Mouse (Mus musculus): ENCODE results near the gene Hist1h2ak. TPM values are rescaled to one million over a fixed set of nuclear protein-coding genes. Genes with fewer than 3 reads are reported as not detected.
A peak's percentile ranks its signal among the peaks of the same experiment; 100 is the strongest.
"Not testable (repeated sequence)": the region's sequence is repeated elsewhere in the genome, so short reads cannot be mapped to it uniquely, and the experiment has no call there.

The Hist1h2ak gene
- polyA plus RNA-seq, 1 experiment from 2014 or later, result 18.1 TPM

GRCm38 (mm10) chr13:21749387-21750158 lies 4.1 kb downstream of the Hist1h2ak start:
- ATAC-seq (ENCODE audit: insufficient read depth, low FRiP score), result no peak
- peak overlapping the region; percentile 73 for H3K9ac ChIP-seq (ENCODE audit: low read length)
- H3K4me3 ChIP-seq (replicated peaks; ENCODE audit: low read length), result peak overlapping the region; percentile 59
- no peaks in the 10 kb centered on the region for H3K27me3 ChIP-seq (ENCODE audit: control insufficient read depth, insufficient read depth, low read length)
- WGBS, result 2% methylated on average over 5 of the region's 5 CpGs
- no peaks in the 10 kb centered on the region for H3K9me3 ChIP-seq (replicated peaks; ENCODE audit: control insufficient read depth, low read length)
- H3K27ac ChIP-seq (ENCODE audit: low read length), result peak overlapping the region; percentile 95
- H3K4me1 ChIP-seq (ENCODE audit: control insufficient read depth, insufficient read depth, low read length), result peaks cover 20% of the 10 kb centered on the region
- no peaks in the 10 kb centered on the region for H3K36me3 ChIP-seq (ENCODE audit: control insufficient read depth, insufficient read depth, low read length)
- H3K4me2 ChIP-seq (ENCODE audit: low read depth, low read length), result peak overlapping the region; percentile 74

DNA sequence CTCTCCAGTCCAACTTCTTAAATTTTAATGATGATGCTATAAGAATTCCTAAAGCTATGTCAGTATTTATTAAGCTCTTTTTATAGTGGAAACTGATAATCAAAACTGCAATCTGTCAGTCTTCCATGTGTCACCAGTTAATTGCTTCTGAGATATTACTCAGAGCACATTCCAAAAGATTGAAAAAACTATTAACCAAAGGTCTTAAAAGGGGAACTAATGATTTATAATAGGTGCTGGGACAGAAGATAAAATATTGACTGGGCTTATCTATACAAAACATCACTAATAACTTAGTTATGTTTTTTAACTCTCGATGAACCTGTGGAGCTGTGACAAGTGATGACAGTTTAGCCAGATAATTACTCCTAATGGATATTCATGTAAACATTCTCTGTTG lies 8.6 kb downstream of the Hist1h2ak start:
- no peak overlapping the region for H3K4me2 ChIP-seq (ENCODE audit: low read depth, low read length)
- no peak overlapping the region for H3K27ac ChIP-seq (ENCODE audit: low read length)
- no peak overlapping the region for H3K9ac ChIP-seq (ENCODE audit: low read length)
- H3K4me1 ChIP-seq (ENCODE audit: control insufficient read depth, insufficient read depth, low read length), result peaks cover 7% of the 10 kb centered on the region
- no peaks in the 10 kb centered on the region for H3K27me3 ChIP-seq (ENCODE audit: control insufficient read depth, insufficient read depth, low read length)
- no peaks in the 10 kb centered on the region; the same call in 1 of the 2 replicates for H3K36me3 ChIP-seq (ENCODE audit: control insufficient read depth, insufficient read depth, low read length)
- no peak for ATAC-seq (ENCODE audit: insufficient read depth, low FRiP score)
- 34% methylated on average over 1 of the region's 1 CpGs for WGBS
- no peak overlapping the region for H3K4me3 ChIP-seq (replicated peaks; ENCODE audit: low read length)
- no peaks in the 10 kb centered on the region for H3K9me3 ChIP-seq (replicated peaks; ENCODE audit: control insufficient read depth, low read length)

GRCm38 (mm10) chr13:21734906-21735767 lies 18.5 kb downstream of the Hist1h2ak start, which contains the start of gene Hist1h4j:
TSS of gene Hist1h4j (plus strand) at chr13:21735064.
- peak within 1 kb of the TSS; percentile 75 for H3K4me2 ChIP-seq (ENCODE audit: low read depth, low read length)
- not testable (repeated sequence) for H3K9me3 ChIP-seq (replicated peaks; ENCODE audit: control insufficient read depth, low read length); H3K4me1 ChIP-seq (ENCODE audit: control insufficient read depth, insufficient read depth, low read length); H3K36me3 ChIP-seq (ENCODE audit: control insufficient read depth, insufficient read depth, low read length); H3K27me3 ChIP-seq (ENCODE audit: control insufficient read depth, insufficient read depth, low read length)
- peak; percentile 93 for ATAC-seq (ENCODE audit: insufficient read depth, low FRiP score)
- peak within 1 kb of the TSS; percentile 72 for H3K9ac ChIP-seq (ENCODE audit: low read length)
- H3K4me3 ChIP-seq (replicated peaks; ENCODE audit: low read length), result peak within 1 kb of the TSS; percentile 51
- peak within 1 kb of the TSS; percentile 93 for H3K27ac ChIP-seq (ENCODE audit: low read length)
- WGBS, result under 1% methylated on average over 47 of the region's 56 CpGs

DNA sequence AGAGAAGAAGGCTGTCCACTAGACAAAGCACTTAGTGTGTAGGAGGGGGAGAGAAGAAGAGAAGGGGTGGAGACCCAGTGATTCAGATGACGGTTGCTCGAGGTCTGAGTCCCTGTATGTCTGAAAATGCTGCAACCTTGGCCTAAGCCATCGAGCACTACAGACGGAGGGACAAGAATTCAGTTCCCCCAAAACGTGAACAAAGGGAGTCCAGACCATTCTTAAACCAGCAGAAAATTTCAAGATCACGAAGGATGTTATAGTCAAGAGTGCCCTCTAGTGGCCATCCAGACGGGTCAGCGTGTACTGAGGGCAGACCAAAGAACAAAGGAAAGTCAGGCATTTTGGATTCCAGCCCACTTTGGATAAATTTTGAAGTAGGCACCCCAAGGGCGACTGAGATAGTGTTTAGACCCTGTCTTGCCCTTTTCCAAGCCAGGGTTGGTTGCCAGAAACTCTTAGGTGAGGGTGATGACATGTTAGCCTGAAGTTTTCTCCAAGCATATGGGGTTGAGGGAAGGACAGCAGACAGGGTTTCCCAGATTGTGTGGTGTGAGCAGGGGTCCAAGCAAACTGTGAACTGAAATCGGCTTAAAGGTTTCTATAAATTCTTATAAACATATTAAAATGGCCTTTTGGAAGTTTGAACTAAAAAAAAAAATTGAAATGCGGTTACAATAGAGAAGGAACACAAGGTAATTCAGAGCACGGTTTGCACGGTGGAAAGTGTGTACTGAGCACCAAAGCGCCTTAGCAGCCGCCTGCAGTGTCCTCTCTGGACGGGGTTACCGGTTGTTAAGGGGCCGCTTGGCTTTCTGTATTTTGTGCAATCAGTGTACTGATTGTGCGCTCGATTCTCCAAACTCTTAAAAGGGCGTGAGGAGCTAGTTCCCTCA lies 19.4 kb downstream of the Hist1h2ak start:
- Histone ChIP-seq H3K9ac (ENCODE audit: low read length) (peak overlapping the region; percentile 72), H3K36me3 (ENCODE audit: control insufficient read depth, insufficient read depth, low read length) (no peaks in the 10 kb centered on the region), H3K9me3 (replicated peaks; ENCODE audit: control insufficient read depth, low read length) (no peaks in the 10 kb centered on the region), H3K4me1 (ENCODE audit: control insufficient read depth, insufficient read depth, low read length) (0 out of 2 replicates have a peak, but pooled peaks cover 2% of the 10 kb centered on the region), H3K4me3 (replicated peaks; ENCODE audit: low read length) (peak overlapping the region; percentile 51), H3K27me3 (ENCODE audit: control insufficient read depth, insufficient read depth, low read length) (no peaks in the 10 kb centered on the region), H3K27ac (ENCODE audit: low read length) (peak overlapping the region; percentile 93), H3K4me2 (ENCODE audit: low read depth, low read length) (peak overlapping the region; percentile 75)
- WGBS, result under 1% methylated on average over 21 of the region's 21 CpGs
- peak; percentile 75 for ATAC-seq (ENCODE audit: insufficient read depth, low FRiP score)

DNA sequence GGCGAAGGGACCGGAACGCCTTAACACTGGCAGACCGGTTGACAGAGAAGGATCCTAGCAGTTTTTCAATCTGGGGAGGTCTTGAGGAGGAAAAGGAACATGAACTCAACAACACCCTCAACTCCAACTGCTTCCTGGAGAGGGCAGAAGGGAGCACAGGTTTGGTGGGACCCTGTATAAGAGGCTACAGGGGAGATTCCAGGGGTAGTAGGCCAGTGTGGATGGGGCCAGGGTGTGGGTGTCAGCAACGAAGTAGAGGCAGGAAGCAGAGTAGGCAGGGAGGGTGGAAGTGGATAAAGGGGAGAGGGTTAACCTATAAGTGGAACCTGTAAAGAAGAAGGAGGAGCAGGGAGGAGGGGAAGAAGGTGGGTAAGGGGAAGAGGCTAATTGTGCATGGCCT lies 20.2 kb downstream of the Hist1h2ak start:
- WGBS, result 79% methylated on average over 5 of the region's 5 CpGs
- no peak overlapping the region for H3K4me3 ChIP-seq (replicated peaks; ENCODE audit: low read length)
- no peaks in the 10 kb centered on the region for H3K9me3 ChIP-seq (replicated peaks; ENCODE audit: control insufficient read depth, low read length)
- H3K9ac ChIP-seq (ENCODE audit: low read length), result no peak overlapping the region
- 0 out of 2 replicates have a peak, but pooled peaks cover 2% of the 10 kb centered on the region for H3K4me1 ChIP-seq (ENCODE audit: control insufficient read depth, insufficient read depth, low read length)
- ATAC-seq (ENCODE audit: insufficient read depth, low FRiP score), result no peak
- no peaks in the 10 kb centered on the region for H3K36me3 ChIP-seq (ENCODE audit: control insufficient read depth, insufficient read depth, low read length)
- no peak overlapping the region for H3K27ac ChIP-seq (ENCODE audit: low read length)
- H3K4me2 ChIP-seq (ENCODE audit: low read depth, low read length), result no peak overlapping the region
- H3K27me3 ChIP-seq (ENCODE audit: control insufficient read depth, insufficient read depth, low read length), result no peaks in the 10 kb centered on the region

DNA sequence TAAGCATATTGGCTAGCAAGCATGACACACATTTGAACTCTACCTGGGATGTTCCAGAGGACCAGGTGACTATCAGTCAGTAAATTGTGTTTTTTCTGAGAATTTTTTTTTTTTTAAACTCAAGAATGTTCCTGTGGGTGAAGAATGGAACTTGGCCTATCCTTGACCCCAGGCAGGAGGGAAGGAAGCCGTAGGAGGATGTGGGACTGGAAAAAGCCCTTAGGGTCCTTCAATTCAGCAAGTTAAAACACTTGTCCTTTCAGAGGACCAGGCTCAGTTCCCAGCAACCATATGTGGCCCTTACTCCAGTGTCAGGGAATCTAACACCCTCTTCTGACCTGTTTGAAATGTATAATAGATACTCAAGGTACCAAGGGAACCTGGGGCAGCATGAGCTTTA lies 24.1 kb downstream of the Hist1h2ak start:
- H3K4me2 ChIP-seq (ENCODE audit: low read depth, low read length), result no peak overlapping the region
- no peak overlapping the region for H3K9ac ChIP-seq (ENCODE audit: low read length)
- H3K36me3 ChIP-seq (ENCODE audit: control insufficient read depth, insufficient read depth, low read length), result no peaks in the 10 kb centered on the region
- WGBS, result 54% methylated on average over 1 of the region's 1 CpGs
- no peaks in the 10 kb centered on the region for H3K9me3 ChIP-seq (replicated peaks; ENCODE audit: control insufficient read depth, low read length)
- H3K4me3 ChIP-seq (replicated peaks; ENCODE audit: low read length), result no peak overlapping the region
- H3K27ac ChIP-seq (ENCODE audit: low read length), result no peak overlapping the region
- no peaks in the 10 kb centered on the region for H3K27me3 ChIP-seq (ENCODE audit: control insufficient read depth, insufficient read depth, low read length)
- H3K4me1 ChIP-seq (ENCODE audit: control insufficient read depth, insufficient read depth, low read length), result no peaks in the 10 kb centered on the region
- no peak for ATAC-seq (ENCODE audit: insufficient read depth, low FRiP score)

GRCm38 (mm10) chr13:21727948-21728572 lies 25.6 kb downstream of the Hist1h2ak start:
- ATAC-seq (ENCODE audit: insufficient read depth, low FRiP score), result no peak
- Histone ChIP-seq H3K36me3 (ENCODE audit: control insufficient read depth, insufficient read depth, low read length) (no peaks in the 10 kb centered on the region), H3K9me3 (replicated peaks; ENCODE audit: control insufficient read depth, low read length) (no peaks in the 10 kb centered on the region), H3K27ac (ENCODE audit: low read length) (no peak overlapping the region), H3K9ac (ENCODE audit: low read length) (no peak overlapping the region), H3K4me3 (replicated peaks; ENCODE audit: low read length) (no peak overlapping the region), H3K27me3 (ENCODE audit: control insufficient read depth, insufficient read depth, low read length) (no peaks in the 10 kb centered on the region), H3K4me2 (ENCODE audit: low read depth, low read length) (no peak overlapping the region), H3K4me1 (ENCODE audit: control insufficient read depth, insufficient read depth, low read length) (no peaks in the 10 kb centered on the region; the same call in 1 of the 2 replicates)
- 33% methylated on average over 10 of the region's 11 CpGs for WGBS
